Mouse (Mus musculus) liver, postnatal 0 days (tissue): ENCODE data around the gene Ccser1.

Experiments used
- CTCF ChIP-seq: sonication (generic); IDR thresholded peaks from 2 replicates; pipeline ENCODE4 v1.5.1; 2016; ENCODE audit warnings: antibody characterized with exemption, low read depth
- EP300 ChIP-seq: IDR thresholded peaks from 2 replicates; pipeline ENCODE4 v1.6.1; 2016; ENCODE audit warnings: antibody characterized with exemption, low read depth, mild to moderate bottlenecking

DNA sequence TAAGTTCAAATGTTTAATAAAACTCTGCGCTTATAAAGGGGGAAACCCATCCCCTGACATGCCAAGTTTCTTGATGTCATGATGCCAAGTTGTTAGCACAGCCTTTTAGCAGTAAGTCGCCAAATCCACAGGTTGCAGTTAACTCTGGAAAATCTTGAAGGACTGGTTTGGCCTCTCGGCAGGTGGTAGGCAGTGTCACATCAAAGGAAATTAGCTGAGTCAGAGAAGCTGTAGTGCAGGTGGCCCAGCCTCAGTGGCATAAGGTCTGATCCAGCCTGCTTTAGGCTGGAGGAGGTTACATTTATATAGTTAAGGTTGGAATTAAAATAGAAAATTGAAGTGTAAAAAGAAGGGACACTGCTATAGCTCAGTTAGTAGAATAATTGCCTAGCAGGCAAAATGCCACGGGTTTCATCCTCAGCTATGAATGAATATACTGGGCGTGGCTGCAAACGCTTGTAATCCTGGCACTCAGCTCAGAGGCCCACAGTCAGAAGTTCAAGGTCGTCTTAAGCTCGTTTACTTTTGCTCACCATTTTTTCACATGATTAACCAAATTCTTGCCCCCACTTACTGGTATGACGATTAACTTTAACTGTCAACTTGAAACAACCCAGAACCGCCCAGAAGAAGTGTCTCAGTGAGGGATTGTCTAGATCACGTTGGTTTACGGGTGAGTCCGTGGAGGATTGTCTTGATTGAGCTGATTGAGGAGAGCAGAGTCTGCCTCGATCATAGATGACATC lies 343.8 kb downstream of the Ccser1 start:
- TF ChIP-seq CTCF (no peak), EP300 (no peak)
